Mouse (Mus musculus) c-Kit-positive CD71-positive TER-119-negative erythroid progenitor cells, embryonic 14.5 days (primary cell): ENCODE data around the gene Camk2b.
"Not testable (repeated sequence)": the region's sequence is repeated elsewhere in the genome, so short reads cannot be mapped to it uniquely, and the experiment has no call there.

ENCODE experiments used
- DNase-seq: peaks from one replicate; pipeline ENCODE4 v3.0.0-alpha.2; 2013; ENCODE audit warnings: low read depth

The Camk2b gene

DNA sequence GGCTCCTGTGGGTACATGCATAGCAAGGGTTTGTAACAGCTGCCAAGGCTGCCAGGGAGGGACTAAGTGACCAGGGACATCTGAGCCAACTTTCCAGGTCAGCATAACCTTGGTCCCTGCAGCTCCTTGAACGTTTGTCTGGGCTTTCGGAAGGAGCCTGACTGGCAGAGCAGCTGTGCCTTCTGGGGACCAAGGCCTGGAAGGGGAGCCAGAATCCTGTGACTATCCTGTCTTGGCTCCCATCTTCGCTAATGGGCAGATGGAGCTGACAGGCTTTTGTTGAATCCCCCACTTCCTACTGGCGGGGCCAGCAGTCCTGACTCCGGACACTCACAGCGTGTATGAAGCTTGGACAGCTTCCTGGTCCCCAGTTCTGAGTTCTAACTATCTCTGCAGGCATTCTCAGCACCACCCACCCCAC is 51.1 kb downstream of the Camk2b start:
- no peak for DNase-seq

DNA sequence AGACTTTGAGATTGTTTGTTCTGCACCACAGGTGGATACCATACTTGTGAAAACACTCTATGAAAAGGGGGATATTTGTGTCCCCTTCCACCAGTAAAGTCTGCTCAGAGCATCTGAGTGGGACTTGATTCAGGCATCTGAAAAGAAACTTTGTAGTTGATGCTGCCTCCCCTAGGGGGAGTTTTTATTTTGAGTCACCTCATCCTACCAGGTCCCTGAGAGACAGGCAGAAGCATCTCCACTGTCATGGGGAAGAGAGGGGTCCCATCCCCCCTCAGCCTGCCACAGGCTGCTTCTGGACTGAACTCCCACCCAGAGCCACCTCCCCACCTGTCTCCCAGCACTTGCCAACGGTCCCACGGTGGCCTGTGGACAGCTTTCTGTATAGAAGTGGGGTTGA is 52.8 kb downstream of the Camk2b start:
- DNase-seq = no peak

DNA sequence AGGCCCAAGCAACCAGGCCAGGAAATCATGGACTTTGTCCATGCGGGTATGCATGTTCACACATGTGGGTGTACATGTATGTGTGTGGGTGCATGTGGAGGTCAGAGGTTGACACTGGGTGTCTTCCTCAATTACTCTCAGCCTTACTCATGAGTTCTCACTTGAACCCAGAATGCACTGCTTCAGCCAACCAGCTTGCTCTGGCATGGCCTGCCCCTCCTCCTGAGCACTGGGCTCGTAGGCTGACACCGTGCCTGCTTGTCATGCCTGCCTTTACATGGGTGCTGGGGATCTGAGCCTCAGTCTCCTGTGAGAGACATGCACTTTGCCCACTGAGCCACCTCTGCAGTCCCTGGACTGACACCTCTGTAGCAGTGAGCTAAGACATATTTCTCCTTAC is 54.3 kb downstream of the Camk2b start:
- no peak for DNase-seq

DNA sequence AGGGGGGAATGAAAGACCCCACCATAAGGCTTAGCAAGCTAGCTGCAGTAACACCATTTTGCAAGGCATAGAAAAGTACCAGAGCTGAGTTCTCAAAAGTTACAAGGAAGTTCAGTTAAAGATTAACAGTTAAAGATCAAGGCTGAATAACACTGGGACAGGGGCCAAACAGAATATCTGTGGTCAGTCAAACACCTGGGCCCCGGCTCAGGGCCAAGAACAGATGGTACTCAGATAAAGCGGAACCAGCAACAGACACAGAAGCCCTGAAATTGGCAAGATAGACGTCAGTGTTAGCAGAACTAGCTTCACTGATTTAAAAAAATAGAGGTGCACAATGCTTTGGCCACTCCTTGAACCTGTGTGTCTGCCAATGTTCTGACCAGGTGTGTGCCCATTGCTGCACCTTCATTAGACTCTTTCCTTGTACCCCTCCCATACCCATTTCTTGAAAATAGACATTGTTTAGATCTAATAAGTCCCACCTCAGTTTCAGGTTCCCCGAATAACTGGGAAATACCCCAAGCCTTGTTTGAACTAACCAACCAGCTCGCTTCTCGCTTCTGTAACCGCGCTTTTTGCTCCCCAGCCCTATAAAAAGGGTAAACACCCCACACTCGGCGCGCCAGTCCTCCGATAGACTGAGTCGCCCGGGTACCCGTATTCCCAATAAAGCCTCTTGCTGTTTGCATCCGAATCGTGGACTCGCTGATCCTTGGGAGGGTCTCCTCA is 55.2 kb downstream of the Camk2b start:
- not testable (repeated sequence) for DNase-seq

DNA sequence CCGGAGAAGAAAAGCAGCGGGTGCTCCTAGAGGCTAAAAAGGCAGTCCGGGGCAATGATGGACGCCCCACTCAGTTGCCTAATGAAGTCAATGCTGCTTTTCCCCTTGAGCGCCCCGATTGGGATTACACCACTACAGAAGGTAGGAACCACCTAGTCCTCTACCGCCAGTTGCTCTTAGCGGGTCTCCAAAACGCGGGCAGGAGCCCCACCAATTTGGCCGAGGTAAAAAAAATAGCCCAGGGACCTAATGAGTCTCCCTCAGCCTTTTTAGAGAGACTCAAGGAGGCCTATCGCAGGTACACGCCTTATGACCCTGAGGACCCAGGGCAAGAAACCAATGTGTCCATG is 58.4 kb downstream of the Camk2b start:
- DNase-seq = not testable (repeated sequence)

DNA sequence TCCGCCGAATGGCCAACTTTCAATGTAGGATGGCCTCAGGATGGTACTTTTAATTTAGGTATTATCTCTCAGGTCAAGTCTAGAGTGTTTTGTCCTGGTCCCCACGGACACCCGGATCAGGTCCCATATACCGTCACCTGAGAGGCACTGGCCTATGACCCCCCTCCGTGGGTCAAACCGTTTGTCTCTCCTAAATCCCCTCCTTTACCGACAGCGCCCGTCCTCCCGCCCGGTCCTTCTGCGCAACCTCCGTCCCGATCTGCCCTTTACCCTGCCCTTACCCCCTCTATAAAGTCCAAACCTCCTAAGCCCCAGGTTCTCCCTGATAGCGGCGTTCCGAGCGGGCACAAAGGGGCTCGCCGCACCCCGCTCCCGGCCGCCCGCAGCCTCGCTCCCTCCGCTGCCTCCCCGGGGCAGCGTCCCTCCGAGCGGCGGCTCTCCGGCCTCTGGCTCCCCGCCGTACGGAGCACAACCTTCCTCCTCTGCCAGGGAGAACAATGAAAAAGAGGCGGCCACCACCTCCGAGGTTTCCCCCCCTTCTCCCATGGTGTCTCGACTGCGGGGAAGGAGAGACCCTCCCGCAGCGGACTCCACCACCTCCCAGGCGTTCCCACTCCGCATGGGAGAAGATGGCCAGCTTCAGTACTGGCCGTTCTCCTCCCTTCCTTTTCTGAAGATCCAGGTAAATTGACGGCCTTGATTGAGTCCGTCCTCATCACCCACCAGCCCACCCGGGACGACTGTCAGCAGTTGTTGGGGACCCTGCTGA is 59.0 kb downstream of the Camk2b start:
- not testable (repeated sequence) for DNase-seq

DNA sequence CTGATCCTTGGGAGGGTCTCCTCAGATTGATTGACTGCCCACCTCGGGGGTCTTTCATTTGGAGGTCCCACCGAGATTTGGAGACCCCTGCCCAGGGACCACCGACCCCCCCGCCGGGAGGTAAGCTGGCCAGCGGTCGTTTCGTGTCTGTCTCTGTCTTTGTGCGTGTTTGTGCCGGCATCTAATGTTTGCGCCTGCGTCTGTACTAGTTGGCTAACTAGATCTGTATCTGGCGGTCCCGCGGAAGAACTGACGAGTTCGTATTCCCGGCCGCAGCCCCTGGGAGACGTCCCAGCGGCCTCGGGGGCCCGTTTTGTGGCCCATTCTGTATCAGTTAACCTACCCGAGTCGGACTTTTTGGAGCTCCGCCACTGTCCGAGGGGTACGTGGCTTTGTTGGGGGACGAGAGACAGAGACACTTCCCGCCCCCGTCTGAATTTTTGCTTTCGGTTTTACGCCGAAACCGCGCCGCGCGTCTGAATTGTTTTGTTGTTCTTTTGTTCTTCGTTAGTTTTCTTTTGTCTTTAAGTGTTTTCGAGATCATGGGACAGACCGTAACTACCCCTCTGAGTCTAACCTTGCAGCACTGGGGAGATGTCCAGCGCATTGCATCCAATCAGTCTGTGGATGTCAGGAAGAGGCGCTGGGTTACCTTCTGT is 59.7 kb downstream of the Camk2b start:
- not testable (repeated sequence) for DNase-seq

DNA sequence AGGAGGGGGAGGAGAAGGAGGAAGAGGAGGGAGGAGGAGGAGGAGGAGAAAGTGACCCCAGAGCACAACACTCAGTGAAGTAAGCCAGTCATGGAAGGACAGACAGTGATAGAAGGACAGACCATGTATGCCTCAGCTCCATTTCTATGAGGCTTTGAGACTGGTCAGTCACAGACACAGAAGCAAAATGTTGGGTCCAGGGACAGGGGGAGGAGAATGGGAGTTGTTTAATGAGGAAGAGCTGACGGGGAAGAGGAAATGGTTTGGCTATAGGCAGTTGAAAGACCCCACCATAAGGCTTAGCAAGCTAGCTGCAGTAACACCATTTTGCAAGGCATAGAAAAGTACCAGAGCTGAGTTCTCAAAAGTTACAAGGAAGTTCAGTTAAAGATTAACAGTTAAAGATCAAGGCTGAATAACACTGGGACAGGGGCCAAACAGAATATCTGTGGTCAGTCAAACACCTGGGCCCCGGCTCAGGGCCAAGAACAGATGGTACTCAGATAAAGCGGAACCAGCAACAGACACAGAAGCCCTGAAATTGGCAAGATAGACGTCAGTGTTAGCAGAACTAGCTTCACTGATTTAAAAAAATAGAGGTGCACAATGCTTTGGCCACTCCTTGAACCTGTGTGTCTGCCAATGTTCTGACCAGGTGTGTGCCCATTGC is 60.7 kb downstream of the Camk2b start:
- DNase-seq = not testable (repeated sequence)

DNA sequence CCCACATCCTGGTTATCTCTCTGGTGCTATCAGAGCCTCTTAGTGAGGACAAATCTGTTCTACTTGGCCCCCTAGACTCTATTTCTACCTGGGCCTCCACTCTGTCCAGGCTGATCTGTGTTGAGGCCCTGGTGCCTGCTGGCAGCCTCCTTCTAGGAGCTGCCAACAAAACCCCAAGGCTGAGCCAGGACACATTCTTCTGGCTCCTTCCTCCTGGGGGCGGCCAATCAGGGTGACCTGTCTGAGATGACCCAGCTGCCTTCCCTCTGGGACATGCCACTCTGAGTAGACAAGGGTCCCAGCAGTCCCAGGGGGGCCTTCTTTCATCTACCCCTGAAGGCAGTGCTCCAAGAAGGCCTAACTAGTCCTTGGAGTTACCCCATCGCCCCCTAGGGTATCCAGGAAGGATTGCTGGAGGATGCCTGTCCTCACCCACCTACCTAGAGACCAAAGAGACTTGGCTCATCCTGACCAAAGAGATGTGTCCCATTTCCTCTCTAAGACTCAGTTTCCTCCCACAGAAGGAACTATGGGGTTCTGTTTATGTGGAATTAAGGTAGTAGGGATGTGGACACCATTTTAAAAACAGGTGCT is 63.0 kb downstream of the Camk2b start:
- no peak for DNase-seq

DNA sequence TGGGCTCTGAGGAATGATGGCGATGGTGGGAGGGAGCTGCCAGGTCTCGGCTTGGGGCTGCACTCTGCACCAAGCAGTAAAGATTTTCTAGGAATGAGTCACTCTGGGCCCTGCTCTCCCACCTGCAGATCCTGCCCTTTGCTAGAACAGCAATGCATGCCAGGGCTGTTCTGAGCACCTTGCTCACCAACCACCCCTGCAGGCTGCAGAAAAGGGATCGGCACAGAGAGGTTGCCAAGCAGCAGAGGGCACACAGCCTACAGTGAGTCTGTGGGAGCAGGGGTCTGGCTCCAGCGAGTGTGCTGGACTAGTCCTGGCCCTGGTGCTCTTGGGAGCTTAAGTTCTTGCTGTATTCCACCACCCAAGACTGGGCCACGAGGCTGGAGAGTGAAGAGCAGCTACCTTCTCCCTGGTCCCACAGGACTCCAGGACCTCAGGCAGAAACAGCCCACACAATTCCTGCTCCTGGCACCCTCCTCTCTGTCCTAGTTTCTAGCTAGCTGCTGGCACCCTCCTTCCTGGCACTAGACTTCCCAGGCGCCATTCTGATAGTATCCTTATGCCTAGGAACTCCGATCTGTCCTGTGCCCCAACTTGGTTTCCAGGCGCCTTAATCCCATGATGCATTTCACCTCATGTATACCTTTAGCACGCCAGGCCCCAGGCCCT is 64.0 kb downstream of the Camk2b start:
- DNase-seq = no peak

DNA sequence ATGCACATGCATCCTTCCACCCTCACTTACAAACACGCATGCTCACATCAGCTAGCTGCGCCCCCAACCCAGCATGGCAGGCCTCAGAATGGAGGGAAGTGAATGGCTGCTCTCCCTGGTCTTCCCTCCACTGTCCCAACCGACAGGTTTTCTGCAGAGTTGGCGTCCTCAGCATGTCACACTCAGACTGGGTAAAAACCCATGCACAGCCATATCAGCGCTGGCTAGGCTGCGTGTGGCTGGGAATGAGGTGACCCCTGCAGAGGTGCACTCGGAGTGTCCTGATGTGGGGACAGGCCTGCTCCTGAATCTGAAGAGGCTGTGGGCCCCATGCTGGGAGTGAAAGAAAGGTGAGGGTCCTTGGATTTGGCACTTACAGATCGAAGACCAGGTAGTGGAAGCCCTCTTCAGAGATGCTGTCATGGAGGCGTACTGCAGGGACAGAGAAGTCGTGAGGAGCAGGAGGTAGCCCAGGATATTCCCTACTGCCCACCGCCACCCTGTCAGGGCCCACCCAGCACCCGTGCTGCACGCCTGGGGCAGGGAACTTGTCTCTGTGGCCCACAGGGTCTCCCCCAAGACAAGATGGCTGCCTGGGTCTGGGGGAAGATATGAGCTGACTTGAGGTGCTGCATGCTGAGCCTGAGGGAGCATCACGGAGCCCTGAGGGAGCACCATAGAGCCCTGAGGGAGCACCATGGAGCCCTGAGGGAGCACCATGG is 65.0 kb downstream of the Camk2b start:
- no peak for DNase-seq

DNA sequence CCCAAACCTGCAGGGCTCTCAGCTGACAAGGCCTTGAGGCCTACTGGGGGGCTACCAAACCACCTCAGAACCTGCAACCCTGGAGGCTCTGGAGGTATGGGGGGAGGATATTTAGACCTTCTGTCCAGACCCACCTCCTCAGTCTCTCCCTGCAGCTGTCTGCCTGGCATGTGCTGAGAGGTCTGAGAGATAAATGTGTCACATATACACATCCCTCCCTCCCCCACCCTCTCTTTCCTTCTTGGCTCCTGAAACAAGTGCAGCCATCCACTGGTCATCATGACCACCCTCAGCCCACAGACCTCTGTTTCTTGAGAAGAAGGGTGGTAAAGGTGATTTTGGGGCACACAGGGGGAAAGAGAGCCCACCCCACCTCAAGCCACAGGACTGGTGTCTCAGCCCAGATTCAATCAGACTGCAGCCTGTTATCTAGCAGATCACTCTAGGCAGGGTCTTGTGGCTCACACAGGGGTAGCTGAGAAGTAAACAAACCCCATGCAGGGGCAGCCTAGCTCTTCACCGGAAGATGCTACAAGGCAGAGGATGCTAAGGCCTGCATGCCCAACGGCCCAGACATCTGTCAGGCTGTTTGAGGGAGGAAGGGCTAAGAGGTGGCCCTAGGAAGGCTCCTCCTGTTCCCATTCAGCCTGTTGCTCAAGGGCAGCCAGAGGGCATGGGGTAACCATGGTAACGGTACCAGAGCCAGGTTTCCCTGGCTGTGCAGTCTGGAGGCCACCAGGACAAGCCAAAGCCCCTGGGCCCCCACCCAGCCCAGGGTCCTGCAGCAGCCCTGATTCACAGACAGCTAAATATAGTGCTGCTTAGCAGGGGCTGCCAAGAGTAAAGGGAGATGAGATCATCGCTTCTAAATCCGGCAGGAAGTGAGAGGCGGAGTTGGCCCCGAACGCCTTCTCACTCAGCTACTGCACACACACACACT is 66.1 kb downstream of the Camk2b start:
- no peak for DNase-seq

DNA sequence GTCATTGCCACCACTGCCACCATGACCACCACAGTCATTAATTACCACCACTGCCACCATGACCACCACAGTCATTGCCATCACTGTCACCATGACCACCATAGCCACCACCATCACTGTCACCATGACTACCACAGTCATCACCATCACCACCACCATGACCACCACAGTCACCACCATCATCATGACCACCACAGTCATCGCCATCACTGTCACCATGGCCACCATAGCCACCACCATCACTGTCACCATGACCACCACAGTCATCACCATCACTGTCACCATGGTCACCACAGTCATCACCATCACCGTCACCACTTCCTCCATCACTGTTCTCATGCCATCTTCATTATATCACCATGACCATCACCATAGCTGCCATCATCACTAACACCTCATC is 67.7 kb downstream of the Camk2b start:
- DNase-seq = no peak

DNA sequence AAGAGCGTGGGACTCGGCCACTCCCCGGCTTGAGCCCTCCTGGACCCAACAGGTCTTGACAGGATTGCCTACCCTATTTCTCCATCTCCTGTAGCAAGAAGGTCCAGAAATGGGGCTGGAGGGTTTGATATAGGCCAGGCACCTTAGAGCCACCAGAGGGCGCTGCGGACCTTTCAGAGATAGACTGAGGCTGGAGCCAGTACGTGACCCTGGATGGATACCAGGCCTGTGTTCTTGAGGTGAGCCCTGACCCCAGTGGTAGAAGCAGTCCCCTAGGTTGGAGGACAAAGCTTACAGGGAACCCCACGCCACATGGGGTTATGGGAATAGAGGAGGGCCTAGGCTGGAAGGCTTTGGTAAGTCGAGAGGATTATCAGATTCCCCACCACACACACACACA is 70.2 kb downstream of the Camk2b start:
- peak; percentile 53 for DNase-seq

DNA sequence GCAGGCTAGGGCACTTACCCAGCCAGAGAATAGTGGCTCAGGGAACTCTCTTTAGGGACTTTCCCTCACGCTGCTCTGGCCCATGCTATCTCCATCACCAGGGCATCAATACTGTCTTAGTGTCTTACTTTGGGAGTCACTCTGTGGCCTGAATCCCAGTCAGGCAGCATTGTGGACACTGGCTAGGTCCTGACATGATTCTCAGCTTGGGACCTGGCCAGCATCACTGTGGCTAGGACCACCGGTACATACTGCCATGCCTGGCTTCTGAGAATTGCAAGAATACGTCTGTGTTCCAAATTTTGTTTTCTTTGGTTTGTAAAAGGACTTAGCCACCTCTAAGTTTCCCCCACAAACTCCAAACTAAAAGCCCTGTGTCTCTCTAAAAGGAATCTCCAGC is 71.3 kb downstream of the Camk2b start:
- DNase-seq = no peak

DNA sequence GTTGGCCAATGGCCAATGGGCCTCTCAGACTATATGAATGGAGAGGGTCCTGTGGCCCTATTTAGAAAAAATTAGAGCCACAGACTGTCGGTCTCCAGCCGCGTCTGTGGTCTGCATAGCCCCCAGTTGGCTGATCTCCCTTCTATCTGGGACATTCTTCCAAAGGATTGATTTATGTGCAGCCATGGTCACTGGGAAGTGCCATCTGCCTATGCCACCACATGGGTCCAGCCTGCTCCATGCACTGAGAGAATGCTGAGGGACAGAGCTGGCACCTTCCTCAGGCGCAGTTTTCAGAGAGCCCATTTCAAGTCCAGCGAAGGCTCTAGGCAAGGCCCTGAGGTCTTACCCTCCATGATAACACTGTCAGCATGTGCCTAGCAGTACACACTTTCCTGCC is 72.0 kb downstream of the Camk2b start:
- no peak for DNase-seq

DNA sequence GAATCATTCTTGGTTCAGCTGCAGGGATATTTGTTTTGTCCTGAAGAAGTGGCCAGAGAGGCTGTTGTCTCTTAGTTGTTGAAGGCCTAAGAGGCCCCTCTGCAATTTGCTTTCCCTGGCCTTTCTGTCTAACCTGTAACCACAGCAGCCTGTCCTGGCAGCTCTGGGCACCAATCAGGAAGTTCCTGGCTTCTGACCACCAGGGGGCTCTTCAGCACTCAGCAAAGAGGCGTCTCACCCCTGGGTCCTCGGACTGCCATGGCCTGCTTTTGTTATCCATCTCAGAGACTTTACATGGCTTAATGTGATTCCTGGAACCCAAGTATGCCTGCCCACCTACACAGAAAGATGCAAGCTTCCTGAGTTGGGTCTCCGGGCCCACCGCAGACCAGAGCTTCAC is 75.3 kb downstream of the Camk2b start:
- peak; percentile 38 for DNase-seq

DNA sequence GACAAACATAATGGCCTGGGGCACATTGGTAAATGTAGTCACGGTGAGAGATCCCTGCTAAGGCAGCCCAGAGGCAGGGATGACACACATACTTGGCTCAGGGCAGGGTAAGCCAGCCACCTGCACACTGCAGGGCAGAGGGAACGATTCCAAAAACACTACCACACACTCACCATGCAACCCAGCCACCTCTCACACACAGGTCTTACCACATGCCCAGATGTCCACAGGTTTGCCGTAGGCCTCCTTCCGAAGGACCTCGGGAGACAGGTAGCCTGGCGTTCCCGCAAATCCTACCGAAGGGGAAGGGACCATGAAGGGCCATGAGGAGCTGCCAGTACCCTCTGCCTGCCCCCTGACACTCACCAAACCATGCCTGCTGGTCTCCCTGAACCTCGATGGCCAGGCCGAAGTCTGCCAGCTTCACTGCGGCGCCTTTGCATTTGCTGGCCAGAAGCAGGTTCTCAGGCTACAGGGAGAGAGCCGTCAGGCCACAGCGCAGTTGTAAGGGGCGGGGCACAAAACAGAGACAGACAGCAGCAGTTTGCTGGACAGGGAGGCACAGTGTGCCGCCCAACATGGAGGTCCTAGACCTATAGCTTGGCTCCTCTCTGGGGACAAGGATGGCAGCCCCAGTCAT is 76.1 kb downstream of the Camk2b start:
- DNase-seq = no peak

DNA sequence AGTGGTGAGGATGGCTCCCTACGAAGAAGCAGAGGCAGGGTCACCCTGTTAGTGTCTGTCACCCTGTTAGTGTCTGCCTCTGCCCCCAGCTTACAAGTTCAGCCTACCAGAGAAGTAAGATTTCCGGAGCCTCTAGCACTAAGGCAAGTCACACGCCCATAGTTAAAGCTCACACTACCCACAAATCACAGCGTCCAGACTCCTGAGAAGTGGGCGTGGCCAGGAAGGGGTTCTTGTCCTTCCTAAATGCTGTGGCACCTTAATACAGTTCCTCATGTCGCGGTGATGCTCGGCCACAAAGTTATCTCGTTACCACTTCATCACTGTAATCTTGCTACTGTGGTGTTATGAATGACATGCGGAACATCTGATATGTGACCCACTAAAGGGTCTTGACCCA is 78.0 kb downstream of the Camk2b start:
- DNase-seq = no peak
